Mouse (Mus musculus) heart, embryonic 12.5 days (tissue): ENCODE data around the gene Mrpl22. TPM values are rescaled to one million over a fixed set of nuclear protein-coding genes. Genes with fewer than 3 reads are reported as not detected.
"Not testable (repeated sequence)": the region's sequence is repeated elsewhere in the genome, so short reads cannot be mapped to it uniquely, and the experiment has no call there.

Experiments
- ATAC-seq: fragments of 200-750 bp; cut with Nextera tagmentation; 2 replicates; pipeline ENCODE4 v1.8.0; 2017; ENCODE audit warnings: moderate TSS enrichment, moderate library complexity; ENCODE audit not compliant: insufficient number of reproducible peaks, low FRiP score
- H3K27ac ChIP-seq: fragments of 300-500 bp; sonication (generic); 2 replicates; pipeline ENCODE4 v1.5.1; 2016; ENCODE audit warnings: mild to moderate bottlenecking, moderate library complexity; ENCODE audit not compliant: poor library complexity, severe bottlenecking
- H3K27me3 ChIP-seq: fragments of 300-500 bp; sonication (generic); replicated peaks from 2 replicates; pipeline ENCODE4 v1.6.1; 2016; ENCODE audit warnings: mild to moderate bottlenecking, moderate library complexity
- H3K36me3 ChIP-seq: fragments of 300-500 bp; sonication (generic); 2 replicates; pipeline ENCODE4 v1.6.1; 2016; ENCODE audit warnings: mild to moderate bottlenecking, moderate library complexity
- H3K4me1 ChIP-seq: fragments of 300-500 bp; sonication (generic); replicated peaks from 2 replicates; pipeline ENCODE4 v1.6.1; 2016; ENCODE audit warnings: mild to moderate bottlenecking
- H3K4me2 ChIP-seq: fragments of 300-500 bp; sonication (generic); 2 replicates; pipeline ENCODE4 v1.6.1; 2016; ENCODE audit warnings: mild to moderate bottlenecking, moderate library complexity
- H3K4me3 ChIP-seq: fragments of 300-500 bp; sonication (generic); 2 replicates; pipeline ENCODE4 v1.5.1; 2016; ENCODE audit warnings: mild to moderate bottlenecking
- H3K9ac ChIP-seq: fragments of 300-500 bp; sonication (generic); 2 replicates; pipeline ENCODE4 v1.6.1; 2016; ENCODE audit warnings: mild to moderate bottlenecking, moderate library complexity
- H3K9me3 ChIP-seq: fragments of 300-500 bp; sonication (generic); replicated peaks from 2 replicates; pipeline ENCODE4 v1.6.1; 2016; ENCODE audit warnings: mild to moderate bottlenecking, moderate library complexity
- WGBS: fragments of 180-500 bp; shearing (Covaris S2); methylation state at CpG from one replicate; pipeline ENCODE4 v1.1.7; 2016; 5-methylcytosine and 5-hydroxymethylcytosine counted together
- polyA plus RNA-seq: library from polyadenylated mRNA; unstranded; fragments of >200 nt; fragmentation: Nextera tagmentation; extraction: Ambion mirVana; gene quantifications from 2 replicates; pipeline ENCODE4 v1.2.1, GENCODE M21; 2016

Mrpl22 gene
- polyA plus RNA-seq, 1 experiment from 2014 or later = 109 TPM

- no peak for ATAC-seq
- Histone ChIP-seq H3K4me3 (no peak overlapping the region), H3K27ac (no peak overlapping the region), H3K9ac (no peak overlapping the region), H3K36me3 (no peaks in the 10 kb centered on the region; the same call in 1 of the 2 replicates), H3K4me1 (peaks cover 18% of the 10 kb centered on the region), H3K9me3 (no peaks in the 10 kb centered on the region), H3K4me2 (0 out of 2 replicates have a peak overlapping the region, but pooled peaks have one; percentile 10), H3K27me3 (no peaks in the 10 kb centered on the region)
- 17% methylated on average over 9 of the region's 9 CpGs for WGBS
Measured at GRCm38 (mm10) chr11:58211062-58211681, 39.7 kb downstream of the Mrpl22 start.

GRCm38 (mm10) chr11:58211682-58212067 is 40.2 kb downstream of the Mrpl22 start:
- Histone ChIP-seq H3K36me3 (no peaks in the 10 kb centered on the region; the same call in 1 of the 2 replicates), H3K27ac (no peak overlapping the region), H3K4me1 (peaks cover 18% of the 10 kb centered on the region), H3K9ac (no peak overlapping the region), H3K4me2 (no peak overlapping the region), H3K27me3 (no peaks in the 10 kb centered on the region), H3K4me3 (no peak overlapping the region), H3K9me3 (no peaks in the 10 kb centered on the region)
- ATAC-seq = no peak
- 41% methylated on average over 2 of the region's 2 CpGs for WGBS

DNA sequence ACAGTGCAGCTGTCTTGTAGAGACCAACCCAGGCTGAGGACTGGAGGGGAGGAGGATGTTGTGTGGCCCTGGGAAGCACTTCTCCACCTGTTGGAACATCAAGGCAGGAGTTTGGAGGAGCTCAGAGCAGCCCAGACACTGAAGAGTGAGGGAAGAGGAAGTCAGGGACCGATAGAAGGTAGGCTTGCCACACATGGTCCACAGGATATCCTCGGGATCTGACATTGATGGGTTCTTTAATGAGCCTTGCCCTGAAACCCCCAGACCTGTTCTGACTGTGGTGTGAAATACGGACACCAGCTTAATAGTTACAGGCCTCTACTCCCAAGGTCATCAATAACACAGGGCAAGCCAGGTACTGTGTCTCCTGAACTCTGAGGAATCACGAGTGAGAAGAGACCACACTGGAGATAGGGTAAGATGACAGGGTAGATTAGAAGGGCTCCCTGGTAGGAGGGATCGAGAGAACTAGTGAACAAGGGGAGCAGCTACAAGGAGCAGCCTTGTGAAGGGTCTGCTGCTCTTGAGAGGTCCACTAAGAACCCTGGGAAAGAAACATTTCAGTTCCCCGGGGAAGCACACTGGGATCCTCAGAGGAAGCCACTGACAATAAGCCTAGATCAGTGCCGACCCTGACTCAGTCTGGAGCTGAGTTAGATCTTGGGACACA is 42.3 kb downstream of the Mrpl22 start:
- no peaks in the 10 kb centered on the region for H3K9me3 ChIP-seq
- H3K4me1 ChIP-seq = peaks cover 18% of the 10 kb centered on the region
- 68% methylated on average over 7 of the region's 7 CpGs for WGBS
- H3K36me3 ChIP-seq = no peaks in the 10 kb centered on the region
- H3K4me3 ChIP-seq = no peak overlapping the region
- H3K9ac ChIP-seq = no peak overlapping the region
- H3K27me3 ChIP-seq = no peaks in the 10 kb centered on the region
- no peak for ATAC-seq
- H3K27ac ChIP-seq = no peak overlapping the region
- H3K4me2 ChIP-seq = peak overlapping the region; percentile 71

DNA sequence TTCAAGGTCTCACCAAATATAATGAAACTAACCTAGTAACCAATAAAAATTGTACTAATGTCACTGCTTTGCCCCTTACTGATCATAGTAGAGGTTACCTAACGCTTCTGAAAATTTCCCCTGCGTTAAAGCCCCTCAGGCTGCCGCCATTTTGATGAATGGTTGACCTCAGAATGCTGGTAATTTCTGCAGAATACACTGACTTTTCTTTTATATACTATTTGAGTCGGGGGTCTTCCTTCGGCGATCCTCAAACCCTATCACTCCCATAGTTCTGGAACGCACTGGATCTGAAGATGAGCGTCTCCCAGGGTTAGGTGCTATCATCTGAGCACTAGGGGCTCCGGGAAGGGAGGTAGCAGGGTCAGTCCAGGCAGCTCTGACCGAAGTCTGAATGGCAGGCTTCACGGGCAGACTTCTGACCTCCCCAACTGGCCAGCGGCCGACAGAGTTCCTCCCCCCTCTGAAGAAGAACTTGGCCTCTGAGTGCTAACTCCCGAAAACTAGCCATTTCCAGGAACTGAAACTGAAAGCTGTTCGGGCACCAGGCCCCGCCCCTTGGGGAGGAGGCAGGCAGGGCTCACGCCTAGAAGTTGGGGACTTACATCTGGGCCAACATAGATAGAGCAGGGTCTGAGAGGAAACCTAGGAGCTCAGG is 43.1 kb downstream of the Mrpl22 start:
- ATAC-seq = peak; percentile 92
- peak overlapping the region; percentile 59 for H3K27ac ChIP-seq
- peak overlapping the region; percentile 77 for H3K9ac ChIP-seq
- 21% methylated on average over 17 of the region's 17 CpGs for WGBS
- H3K9me3 ChIP-seq = no peaks in the 10 kb centered on the region
- H3K4me3 ChIP-seq = peak overlapping the region; percentile 64
- H3K4me2 ChIP-seq = peak overlapping the region; percentile 71
- H3K36me3 ChIP-seq = no peaks in the 10 kb centered on the region
- peaks cover 18% of the 10 kb centered on the region for H3K4me1 ChIP-seq
- H3K27me3 ChIP-seq = no peaks in the 10 kb centered on the region

DNA sequence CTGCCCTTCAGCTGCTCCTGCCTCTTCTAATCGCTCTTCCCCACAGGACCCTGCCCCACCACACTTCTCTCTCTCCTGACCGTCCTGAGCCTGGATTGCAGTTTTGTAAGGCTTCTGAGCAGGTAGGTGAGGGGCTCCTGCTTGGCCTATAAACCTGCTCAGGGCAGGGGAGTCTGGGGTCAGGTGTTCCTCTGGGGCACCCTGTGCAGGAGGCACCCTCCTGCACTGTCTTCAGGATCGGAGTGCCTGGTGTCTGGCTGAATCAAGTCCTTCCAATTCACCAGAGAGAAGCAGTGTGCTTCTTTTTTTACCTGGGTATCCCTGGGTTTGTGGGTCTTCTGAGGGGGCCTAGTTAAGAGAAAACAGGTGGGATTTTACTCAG is 43.6 kb downstream of the Mrpl22 start:
- Histone ChIP-seq H3K4me1 (peaks cover 18% of the 10 kb centered on the region), H3K4me2 (peak overlapping the region; percentile 71), H3K9ac (peak overlapping the region; percentile 51; the same call in 1 of the 2 replicates), H3K4me3 (peak overlapping the region; percentile 64)
- not testable (repeated sequence) for H3K27ac ChIP-seq, H3K36me3 ChIP-seq, H3K27me3 ChIP-seq, H3K9me3 ChIP-seq
- 16% methylated on average over 2 of the region's 3 CpGs for WGBS
- ATAC-seq = peak; percentile 56

DNA sequence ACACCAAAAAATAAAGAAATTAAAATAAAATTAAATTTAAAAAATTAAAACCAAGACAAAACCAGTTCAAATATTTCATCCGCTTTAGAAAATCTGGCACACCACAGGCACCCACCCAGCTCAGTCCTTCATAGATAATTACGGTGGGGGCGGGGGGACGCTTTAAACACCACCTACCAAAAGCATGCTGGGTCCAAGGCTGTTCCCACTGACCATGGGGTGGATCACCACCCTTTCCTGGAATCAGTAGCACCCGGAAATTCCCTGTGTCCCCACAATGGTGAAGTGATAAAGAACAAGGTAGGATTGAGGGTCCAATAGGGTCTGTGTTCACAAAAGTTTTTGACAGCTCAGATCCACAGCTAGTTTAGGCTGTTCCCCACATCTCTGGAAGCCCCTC is 44.4 kb downstream of the Mrpl22 start:
- H3K27ac ChIP-seq = no peak overlapping the region
- WGBS = 67% methylated on average over 5 of the region's 5 CpGs
- H3K4me3 ChIP-seq = no peak overlapping the region
- H3K27me3 ChIP-seq = no peaks in the 10 kb centered on the region
- 0 out of 2 replicates have a peak overlapping the region, but pooled peaks have one; percentile 9 for H3K4me2 ChIP-seq
- no peaks in the 10 kb centered on the region for H3K36me3 ChIP-seq
- no peak overlapping the region for H3K9ac ChIP-seq
- ATAC-seq = no peak
- no peaks in the 10 kb centered on the region for H3K9me3 ChIP-seq
- peaks cover 17% of the 10 kb centered on the region for H3K4me1 ChIP-seq

- no peak for ATAC-seq
- H3K9ac ChIP-seq = no peak overlapping the region
- H3K4me2 ChIP-seq = no peak overlapping the region
- H3K4me3 ChIP-seq = no peak overlapping the region
- H3K4me1 ChIP-seq = 0 out of 2 replicates have a peak, but pooled peaks cover 9% of the 10 kb centered on the region
- H3K27ac ChIP-seq = no peak overlapping the region
- no peaks in the 10 kb centered on the region for H3K9me3 ChIP-seq
- H3K27me3 ChIP-seq = no peaks in the 10 kb centered on the region
- WGBS = 79% methylated on average over 6 of the region's 6 CpGs
- H3K36me3 ChIP-seq = no peaks in the 10 kb centered on the region
Measured at GRCm38 (mm10) chr11:58216823-58217222, 45.4 kb downstream of the Mrpl22 start.

DNA sequence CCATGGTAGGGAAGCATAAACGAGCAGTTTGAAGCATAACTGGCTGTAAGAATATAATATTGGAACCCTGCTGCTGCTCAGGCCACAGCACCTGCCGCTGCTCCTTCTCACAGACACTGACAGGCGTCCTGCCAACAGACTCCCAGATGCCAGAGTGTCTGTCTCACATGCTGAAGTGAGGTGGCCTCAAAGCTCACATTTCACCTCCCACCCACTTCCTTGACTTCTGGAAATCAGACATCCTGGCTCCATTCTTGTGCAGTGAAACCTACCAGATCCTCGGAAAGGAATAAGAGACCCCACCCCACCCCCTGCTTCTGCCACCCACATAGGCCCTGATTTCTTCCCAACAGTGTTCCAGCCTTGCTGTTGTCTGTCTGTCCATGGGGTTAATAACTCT is 52.3 kb downstream of the Mrpl22 start:
- no peaks in the 10 kb centered on the region for H3K9me3 ChIP-seq
- no peak overlapping the region for H3K4me3 ChIP-seq
- peaks cover 16% of the 10 kb centered on the region for H3K4me1 ChIP-seq
- peak overlapping the region; percentile 29; the same call in 1 of the 2 replicates for H3K27ac ChIP-seq
- H3K9ac ChIP-seq = no peak overlapping the region
- H3K36me3 ChIP-seq = no peaks in the 10 kb centered on the region
- H3K4me2 ChIP-seq = no peak overlapping the region
- no peak for ATAC-seq
- H3K27me3 ChIP-seq = no peaks in the 10 kb centered on the region
- WGBS = 20% methylated on average over 4 of the region's 4 CpGs

GRCm38 (mm10) chr11:58224313-58224712 is 52.9 kb downstream of the Mrpl22 start:
- no peaks in the 10 kb centered on the region for H3K9me3 ChIP-seq
- no peak overlapping the region for H3K4me2 ChIP-seq
- no peaks in the 10 kb centered on the region for H3K36me3 ChIP-seq
- no peak for ATAC-seq
- WGBS = 55% methylated on average over 7 of the region's 7 CpGs
- peaks cover 16% of the 10 kb centered on the region for H3K4me1 ChIP-seq
- no peak overlapping the region for H3K9ac ChIP-seq
- H3K4me3 ChIP-seq = no peak overlapping the region
- no peak overlapping the region for H3K27ac ChIP-seq
- no peaks in the 10 kb centered on the region for H3K27me3 ChIP-seq

GRCm38 (mm10) chr11:58224872-58225271 is 53.4 kb downstream of the Mrpl22 start:
- not testable (repeated sequence) for H3K27ac ChIP-seq, H3K27me3 ChIP-seq, H3K9me3 ChIP-seq, H3K4me3 ChIP-seq, ATAC-seq, H3K9ac ChIP-seq, H3K36me3 ChIP-seq, H3K4me2 ChIP-seq
- 78% methylated on average over 2 of the region's 2 CpGs for WGBS
- H3K4me1 ChIP-seq = peaks cover 16% of the 10 kb centered on the region

- H3K27ac ChIP-seq = no peak overlapping the region
- H3K36me3 ChIP-seq = no peaks in the 10 kb centered on the region
- peak; percentile 41 for ATAC-seq
- no peak overlapping the region for H3K4me3 ChIP-seq
- no peak overlapping the region for H3K9ac ChIP-seq
- peak overlapping the region; percentile 8; the same call in 1 of the 2 replicates for H3K4me2 ChIP-seq
- H3K4me1 ChIP-seq = peaks cover 16% of the 10 kb centered on the region
- WGBS = 5% methylated on average over 5 of the region's 5 CpGs
- 0 out of 2 replicates have a peak, but pooled peaks cover 4% of the 10 kb centered on the region for H3K27me3 ChIP-seq
- no peaks in the 10 kb centered on the region for H3K9me3 ChIP-seq
Measured at GRCm38 (mm10) chr11:58225655-58226054, 54.2 kb downstream of the Mrpl22 start.
